Mouse (Mus musculus) lung, adult 2 months (tissue): Measurements from ENCODE around the gene Olfr263.

Source experiments
- CTCF ChIP-seq: fragments of 200-500 bp; IDR thresholded peaks from 2 replicates; pipeline ENCODE4 v1.5.1; 2011; ENCODE audit warnings: mild to moderate bottlenecking, low read length, control low read depth; ENCODE audit not compliant: insufficient read depth
- POLR2A ChIP-seq: fragments of 200-500 bp; IDR thresholded peaks from 2 replicates; pipeline ENCODE4 v1.6.1; 2011; ENCODE audit warnings: low read depth, mild to moderate bottlenecking, control low read depth, low read length, borderline replicate concordance; ENCODE audit errors: extremely low read depth

DNA sequence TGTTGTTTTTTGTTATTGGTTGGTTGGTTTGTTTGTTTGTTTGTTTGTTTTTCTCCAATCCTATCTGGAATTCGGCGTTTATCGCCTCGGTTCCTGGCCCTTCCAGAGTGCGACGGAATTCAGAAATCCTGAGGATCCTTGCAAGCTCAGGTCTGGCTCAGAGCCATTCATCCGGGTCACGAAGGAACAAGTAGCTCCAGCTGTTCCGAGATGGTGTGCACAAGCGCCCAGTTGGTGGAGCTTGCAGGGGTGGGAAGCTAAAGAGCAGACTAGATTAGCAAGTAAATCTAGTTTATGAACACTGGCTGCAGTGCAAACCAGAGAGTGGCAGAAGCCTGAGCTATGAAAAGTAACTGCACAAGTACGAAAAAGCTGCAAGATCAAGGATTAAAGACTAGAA is 43.6 kb downstream of the Olfr263 start:
- no peak for TF ChIP-seq POLR2A
- no peak for TF ChIP-seq CTCF
